Mouse (Mus musculus) lung, postnatal 0 days (tissue): ENCODE data around the gene Srd5a1.

Experiments used
- CTCF ChIP-seq: IDR thresholded peaks from 2 replicates; pipeline ENCODE4 v1.5.1; 2016; ENCODE audit warnings: antibody characterized with exemption, mild to moderate bottlenecking
- EP300 ChIP-seq: IDR thresholded peaks from 2 replicates; pipeline ENCODE4 v1.6.1; 2016; ENCODE audit warnings: antibody characterized with exemption, mild to moderate bottlenecking, control low read depth

- no peak for TF ChIP-seq EP300
- TF ChIP-seq CTCF, result no peak
Observed at GRCm38 (mm10) chr13:69627941-69628340, 16.7 kb upstream of the Srd5a1 start.
